Mouse (Mus musculus): ENCODE results near the gene Cacng8.

The Cacng8 gene

DNA sequence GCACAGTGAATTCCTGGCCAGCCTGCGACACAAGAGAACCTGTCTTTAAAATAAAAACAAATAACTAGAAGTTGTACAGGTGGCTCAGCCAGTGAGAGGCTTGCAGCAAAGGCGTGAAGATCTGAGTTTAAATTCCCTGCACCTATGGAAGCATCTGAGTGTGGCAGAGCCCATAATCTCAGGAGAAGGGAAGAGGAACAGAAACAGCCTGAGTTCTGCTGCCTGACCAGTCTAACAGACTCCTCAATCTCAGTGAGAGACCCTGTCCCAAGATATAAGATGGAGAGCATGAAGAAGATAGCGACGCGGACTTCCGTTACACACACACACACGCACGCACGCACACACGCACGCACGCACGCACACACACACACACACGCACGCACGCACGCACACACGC, 2.7 kb upstream of the Cacng8 start:
- WGBS, result 78% methylated on average over 18 of the region's 18 CpGs

DNA sequence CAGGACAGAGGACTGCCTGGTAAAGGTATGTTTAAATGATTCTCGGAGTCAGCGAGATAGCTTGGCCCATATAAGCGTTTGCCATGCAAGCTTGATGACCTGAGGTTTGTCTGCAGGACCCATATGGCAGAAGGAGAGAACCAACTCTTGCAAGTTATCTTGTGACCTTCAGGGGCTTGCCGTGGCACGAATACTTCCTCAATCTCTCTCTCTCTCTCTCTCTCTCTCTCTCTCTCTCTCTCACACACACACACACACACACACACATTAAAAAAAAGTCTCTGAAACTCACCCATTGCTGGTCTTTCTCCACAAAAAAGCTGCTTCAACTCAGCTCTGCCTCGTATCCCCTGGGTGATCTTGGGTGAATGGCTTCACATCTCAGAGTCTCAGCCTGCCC, 1.6 kb upstream of the Cacng8 start:
- 59% methylated on average over 6 of the region's 6 CpGs for WGBS

DNA sequence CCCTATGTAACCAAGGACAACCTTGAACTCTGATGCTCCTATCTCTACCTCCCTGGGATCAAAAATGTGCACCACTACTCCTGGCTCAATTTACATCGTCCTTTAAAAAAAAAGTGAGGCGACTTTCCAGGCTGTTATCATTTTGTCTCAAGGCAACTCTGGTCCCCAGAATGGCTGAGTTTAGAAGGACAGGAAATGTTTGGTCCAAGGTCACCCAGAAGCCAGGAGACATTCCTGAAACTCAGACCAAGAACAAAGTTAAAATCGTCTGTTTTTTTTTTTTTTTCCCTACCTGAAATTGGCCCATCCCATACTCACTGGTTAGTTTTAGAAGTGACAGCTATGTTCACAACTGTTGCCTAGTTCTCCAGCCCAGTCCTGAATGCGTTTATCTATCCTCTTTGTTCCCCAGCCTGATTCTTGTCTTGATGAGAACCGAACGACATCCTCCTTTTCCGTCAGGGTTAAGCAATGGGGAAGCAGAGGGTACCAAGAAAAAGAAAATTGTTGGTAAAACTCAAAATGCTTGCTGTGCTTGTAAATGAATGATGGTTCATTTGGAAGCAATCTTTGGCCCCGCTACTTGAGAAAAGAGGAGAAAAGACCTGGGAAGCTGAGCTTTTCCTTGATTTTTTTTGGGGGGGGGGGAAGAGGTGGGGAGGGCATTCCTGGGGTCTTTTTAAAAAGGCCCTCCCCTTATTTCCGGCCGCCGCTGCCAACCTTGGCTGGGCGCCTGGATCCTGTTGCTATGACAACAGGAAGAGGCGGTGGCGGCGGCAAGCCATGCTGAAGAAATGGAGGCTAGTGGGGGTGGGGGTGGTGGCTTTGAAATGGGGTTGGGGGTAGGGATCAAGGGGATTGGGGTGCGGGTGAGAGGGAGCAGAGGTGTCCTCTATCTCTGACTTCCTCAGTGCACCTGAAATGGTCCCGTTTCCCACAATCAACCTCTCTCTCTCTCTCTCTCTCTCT, 755 bp upstream of the Cacng8 start:
- 1% methylated on average over 17 of the region's 17 CpGs for WGBS

DNA sequence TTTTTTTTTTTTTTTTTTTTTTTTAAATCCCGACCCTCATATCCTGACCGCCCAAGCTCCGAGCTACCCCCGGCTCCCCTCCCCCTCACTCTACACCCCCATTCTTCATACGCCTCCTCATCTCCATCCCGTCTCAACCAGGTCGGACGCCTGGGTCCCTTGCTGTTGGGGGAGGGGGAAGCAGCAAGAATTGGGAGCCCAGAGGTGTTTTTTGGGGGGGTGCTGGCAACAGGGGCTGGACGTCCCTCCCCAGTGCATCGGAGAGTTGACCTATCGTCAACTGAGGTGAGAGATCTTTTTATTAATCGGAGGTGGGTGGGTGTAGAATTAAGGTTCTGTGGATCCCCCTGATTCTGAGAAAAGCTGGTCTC, 583 bp downstream of the Cacng8 start:
- WGBS, result 3% methylated on average over 12 of the region's 12 CpGs

DNA sequence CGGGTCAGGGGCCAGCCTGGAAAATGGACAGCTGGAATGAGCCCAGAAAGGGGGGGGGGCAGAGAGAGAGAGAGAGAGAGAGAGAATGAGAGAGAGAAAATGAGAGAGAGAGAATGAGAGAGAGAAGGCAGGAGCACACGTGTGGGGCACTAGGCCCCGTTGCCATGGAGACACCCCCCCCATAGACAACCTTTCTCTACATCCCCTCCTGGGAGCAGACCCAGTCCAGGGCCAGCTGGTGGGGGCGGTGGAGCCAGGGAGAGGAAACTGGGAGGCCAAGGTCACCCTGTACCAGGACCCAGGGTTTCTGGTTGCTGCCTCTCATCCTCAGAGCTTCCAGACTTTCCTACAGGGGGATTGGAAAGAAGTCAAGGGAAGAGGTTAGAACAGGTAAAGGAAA, 1.3 kb downstream of the Cacng8 start:
- 18% methylated on average over 4 of the region's 4 CpGs for WGBS

DNA sequence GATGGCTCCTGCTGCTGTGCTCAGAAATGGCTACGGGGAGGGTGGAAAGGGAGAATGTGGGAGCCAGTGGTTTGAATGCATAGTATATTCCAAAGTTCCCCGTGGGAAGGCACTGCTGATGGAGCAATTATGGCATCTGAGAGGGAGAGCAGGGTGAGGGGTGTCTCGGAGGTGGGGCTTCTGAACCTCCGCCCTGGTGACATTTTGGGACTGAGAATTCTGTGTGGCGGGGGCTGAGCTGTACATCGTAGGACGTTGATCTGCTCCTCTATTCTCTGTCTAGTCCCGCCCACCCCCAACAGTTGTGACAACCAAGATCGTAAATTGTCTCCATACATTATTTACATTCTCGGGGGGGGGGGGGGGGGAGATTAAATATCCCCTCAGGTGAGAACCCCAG, 6.9 kb downstream of the Cacng8 start:
- WGBS, result 44% methylated on average over 10 of the region's 10 CpGs

- 19% methylated on average over 7 of the region's 7 CpGs for WGBS
Measured at GRCm38 (mm10) chr7:3397797-3398196, 7.3 kb downstream of the Cacng8 start.

DNA sequence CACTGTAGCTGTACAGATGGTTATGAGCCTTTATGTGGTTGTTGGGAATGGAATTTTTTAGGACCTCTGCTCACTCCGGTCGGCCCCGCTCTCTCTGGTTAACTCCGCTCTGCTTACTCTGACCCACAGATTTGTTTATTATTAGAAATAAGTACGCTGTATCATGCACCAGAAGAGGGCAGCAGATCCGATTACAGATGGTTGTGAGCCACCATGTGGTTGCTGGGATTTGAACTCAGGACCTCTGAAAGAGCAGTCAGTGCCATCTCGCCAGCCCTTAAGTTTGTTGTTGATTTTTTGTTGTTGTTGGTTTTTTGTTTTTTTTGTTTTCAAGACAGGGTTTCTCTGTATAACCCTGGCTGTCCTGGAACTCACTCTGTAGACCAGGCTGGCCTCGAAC, 7.9 kb downstream of the Cacng8 start:
- WGBS, result 87% methylated on average over 8 of the region's 8 CpGs

GRCm38 (mm10) chr7:3409729-3410520, 19.4 kb downstream of the Cacng8 start:
- WGBS, result 64% methylated on average over 11 of the region's 11 CpGs

DNA sequence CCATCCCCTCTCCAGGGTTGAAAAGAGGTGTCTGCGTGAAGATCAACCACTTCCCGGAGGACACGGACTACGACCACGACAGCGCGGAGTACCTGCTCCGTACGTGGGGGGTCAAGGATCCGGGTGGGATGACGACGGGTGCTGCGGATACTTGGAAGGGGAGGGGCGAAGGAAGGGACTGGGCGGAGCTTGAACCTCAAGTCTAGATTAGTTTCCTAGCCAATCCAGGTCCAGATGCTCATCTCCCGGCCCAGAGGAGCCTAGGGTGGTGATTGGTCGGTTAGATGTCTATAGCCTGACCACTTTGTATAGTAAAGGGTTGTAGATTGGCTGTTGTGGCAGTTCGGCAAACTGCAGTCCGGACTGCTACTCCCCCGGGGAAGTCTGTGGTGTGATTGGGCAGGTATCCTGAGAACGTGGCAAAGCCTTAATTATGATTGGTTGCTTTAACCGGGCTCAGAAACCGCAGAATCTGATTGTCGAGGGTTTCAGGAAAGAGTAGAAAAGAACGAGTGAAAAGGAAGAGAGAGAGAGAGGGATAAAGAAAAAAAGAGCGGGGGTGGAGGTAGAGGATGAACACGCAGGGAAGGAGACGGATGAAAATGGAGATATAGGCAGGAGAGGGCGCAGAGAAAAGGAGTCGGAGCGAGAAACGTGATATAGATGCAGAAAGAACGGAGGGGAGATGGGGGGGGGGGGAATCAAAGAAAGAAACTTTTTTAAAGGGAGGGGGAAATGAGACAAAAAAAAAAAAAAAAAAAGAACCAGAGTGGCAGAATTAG, 20.9 kb downstream of the Cacng8 start:
- WGBS, result 2% methylated on average over 33 of the region's 33 CpGs

DNA sequence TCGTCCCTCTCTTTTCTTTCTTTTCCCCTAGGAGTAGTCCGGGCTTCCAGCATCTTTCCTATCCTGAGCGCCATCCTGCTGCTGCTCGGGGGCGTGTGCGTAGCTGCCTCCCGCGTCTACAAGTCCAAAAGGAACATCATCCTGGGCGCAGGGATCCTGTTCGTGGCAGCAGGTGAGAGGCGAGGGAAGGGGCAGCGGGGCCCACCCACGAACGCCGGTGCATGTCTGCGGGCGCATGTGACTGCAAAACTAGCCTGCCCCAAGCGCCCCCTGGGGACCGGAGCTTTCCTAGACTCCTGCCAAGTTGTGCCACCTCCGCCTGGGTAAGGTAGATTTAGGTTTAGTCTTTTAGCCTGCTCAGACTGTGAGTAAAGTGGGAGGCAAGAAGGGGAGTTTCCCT, 21.6 kb downstream of the Cacng8 start:
- 2% methylated on average over 20 of the region's 20 CpGs for WGBS

DNA sequence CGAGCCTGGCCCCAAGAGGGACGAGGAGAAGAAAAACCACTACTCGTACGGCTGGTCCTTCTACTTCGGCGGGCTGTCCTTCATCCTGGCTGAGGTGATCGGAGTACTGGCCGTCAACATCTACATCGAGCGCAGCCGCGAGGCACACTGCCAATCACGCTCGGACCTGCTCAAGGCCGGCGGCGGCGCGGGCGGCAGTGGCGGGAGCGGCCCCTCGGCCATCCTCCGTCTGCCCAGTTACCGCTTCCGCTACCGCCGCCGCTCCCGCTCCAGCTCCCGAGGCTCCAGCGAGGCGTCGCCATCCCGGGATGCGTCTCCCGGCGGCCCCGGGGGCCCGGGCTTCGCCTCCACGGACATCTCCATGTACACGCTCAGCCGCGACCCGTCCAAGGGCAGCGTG, 24.4 kb downstream of the Cacng8 start:
- 19% methylated on average over 47 of the region's 47 CpGs for WGBS

DNA sequence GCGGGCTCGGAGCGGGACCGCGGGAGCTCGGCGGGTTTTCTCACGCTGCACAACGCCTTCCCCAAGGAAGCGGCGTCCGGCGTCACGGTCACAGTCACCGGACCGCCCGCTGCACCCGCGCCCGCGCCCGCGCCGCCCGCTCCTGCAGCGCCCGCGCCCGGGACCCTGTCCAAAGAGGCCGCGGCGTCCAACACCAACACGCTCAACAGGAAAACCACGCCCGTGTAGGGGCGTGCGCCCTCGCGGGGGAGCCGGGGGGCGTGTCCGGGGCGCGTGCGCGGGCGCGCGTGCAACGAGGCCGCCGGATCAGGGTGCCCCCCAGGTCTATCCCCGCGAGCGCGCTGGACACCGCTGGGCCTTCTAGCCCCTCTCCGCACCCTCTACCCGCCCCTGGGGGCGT, 24.9 kb downstream of the Cacng8 start:
- 4% methylated on average over 60 of the region's 60 CpGs for WGBS

DNA sequence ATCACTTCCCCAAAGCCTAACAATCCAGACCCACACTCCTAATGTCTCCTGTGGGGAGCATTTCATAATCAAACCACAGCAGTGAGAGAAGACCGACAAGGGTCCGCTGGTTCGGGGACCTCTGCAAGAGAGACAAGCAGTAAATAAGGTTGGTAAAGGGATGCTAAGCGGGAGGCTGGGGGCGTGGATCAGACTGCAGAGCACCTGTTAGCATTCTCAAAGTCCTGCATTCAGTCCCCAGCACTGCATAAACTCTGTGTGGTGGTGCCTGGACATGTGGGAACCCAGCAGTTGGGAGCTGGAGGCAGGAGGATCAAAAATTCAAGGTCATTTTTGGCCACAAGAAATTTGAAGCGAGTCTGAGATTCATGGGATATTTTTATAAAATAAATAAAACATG, 29.5 kb downstream of the Cacng8 start:
- 32% methylated on average over 6 of the region's 6 CpGs for WGBS

DNA sequence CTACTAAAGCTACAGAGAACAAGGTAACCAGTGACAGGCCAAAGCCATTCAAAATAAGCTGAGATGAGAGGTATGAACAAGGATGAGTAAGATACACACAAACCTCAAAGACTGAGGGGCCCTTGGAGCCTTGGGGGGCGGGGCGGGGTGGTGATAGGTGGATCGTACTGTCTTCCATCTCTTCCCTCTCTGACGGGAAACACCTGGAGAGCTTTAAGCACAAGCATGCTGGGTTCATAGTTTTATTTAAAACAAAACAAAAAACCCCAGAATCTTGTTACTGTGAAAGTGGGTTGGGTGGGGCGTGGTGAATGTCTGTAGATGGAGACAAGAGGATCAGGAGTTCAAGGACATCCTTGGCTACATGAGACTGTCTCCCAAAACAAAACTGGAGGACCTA, 30.0 kb downstream of the Cacng8 start:
- 47% methylated on average over 5 of the region's 5 CpGs for WGBS

DNA sequence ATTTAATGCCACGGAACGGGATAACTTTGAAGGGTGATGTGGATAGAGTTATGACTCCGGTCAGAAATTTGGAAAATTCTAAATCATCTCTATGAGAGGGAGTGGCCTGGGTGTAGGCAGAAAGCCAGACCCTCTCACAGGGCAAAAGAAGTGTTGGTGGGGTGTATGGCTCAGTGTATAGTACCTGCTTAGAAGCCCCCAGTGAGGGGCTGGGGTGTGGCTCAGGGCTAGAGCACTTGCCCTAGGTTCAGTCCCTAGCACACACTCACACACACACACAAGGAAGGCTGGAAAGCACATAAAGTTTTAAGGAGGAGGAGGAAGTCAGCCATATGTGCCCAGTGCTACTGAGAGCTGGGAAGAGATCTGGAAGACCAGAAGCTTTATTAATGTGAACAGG, 30.8 kb downstream of the Cacng8 start:
- WGBS, result 66% methylated on average over 3 of the region's 3 CpGs

DNA sequence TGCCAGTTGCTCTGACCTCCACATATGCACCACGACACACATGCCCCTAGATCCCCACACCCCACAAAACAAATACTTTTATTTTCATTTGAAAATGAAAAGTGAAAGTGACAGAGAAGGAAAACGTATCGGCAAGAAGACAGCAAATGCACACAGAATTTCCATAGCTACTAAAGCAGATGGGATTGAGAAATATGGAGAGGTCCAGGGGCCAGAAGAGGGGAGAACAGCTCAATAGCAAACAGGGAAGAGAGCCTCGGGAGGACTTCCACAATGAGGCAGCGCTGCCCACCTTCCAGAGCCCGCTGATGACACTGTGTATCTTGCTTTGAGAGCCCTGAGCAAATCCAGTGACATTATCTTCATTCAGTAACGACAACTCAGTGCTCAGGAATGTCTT, 31.6 kb downstream of the Cacng8 start:
- 42% methylated on average over 7 of the region's 7 CpGs for WGBS

DNA sequence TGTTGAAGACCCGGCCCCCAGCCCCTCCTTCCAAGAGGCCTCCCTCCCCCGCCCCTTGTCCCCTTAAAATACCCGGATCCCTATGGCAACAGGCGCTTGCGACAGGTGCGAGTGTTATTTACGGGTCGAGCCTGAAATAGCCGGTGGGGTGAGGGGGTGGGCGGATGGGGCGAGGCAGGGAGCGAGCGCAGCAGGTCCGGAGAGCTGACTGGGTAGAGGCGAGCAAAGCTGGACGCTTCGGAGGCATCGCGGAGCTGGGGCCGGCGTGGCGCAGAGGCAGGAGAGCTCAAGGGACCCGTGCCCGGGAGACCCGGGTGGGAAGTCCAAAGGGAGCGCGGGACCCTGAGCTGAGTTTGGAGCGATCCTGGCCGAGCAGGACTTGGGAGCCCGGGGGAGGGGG, 32.9 kb downstream of the Cacng8 start:
- WGBS, result 1% methylated on average over 30 of the region's 30 CpGs

GRCm38 (mm10) chr7:3423895-3424294, 33.4 kb downstream of the Cacng8 start, which contains the start of gene Cacng6:
Gene Cacng6 (plus strand): TSS chr7:3424195.
- 59% methylated on average over 4 of the region's 4 CpGs for WGBS

DNA sequence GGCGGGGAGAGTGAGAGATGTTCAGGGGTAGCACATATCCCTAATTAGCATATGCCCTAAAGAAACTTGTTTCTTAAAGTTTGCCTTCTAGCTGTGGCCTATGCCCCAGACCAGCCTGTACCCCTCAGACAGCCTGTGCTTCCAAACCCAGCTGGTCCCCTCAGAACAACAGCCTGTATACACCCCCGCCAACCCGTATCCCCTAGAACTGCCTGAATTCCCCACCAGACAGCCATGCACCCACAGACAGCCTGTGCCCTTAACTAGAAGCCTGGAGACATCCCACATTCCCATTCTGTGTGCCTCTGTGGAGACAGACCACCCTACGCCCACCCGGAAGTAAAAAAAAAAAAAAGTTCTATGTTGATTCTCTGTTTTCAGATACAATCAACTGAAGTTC, 34.7 kb downstream of the Cacng8 start:
- WGBS, result 70% methylated on average over 5 of the region's 5 CpGs

- 78% methylated on average over 6 of the region's 6 CpGs for WGBS
Measured at GRCm38 (mm10) chr7:3430161-3430560, 39.7 kb downstream of the Cacng8 start.

DNA sequence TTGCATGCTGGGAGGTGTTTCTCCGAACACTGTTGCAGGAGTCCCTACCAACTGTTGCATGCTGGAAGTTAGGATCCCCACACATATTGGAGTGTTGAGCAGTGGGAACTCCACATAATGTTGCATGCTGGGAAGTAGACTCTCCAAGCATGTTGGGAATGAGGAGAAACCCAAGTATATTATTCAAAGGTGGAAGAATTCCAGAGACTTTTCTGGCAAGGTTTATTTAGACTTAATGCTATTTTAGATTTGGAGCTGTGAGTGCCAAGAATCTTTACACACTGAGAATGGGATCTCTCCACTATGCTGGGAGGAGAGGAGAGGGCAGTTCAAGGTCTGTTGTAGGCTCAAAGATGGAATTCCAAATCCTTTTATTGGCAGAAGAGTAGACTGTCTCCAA, 41.6 kb downstream of the Cacng8 start:
- 65% methylated on average over 1 of the region's 1 CpGs for WGBS

All from cerebral cortex, adult 2 months (tissue).